Mouse (Mus musculus): ENCODE measurements at regions not wholly inside any gene's neighbourhood (a gene's known extent, or its start where the extent isn't known, plus 50 kb on each side); places are given as distances from the start of the nearest gene placed in this dataset.

GRCm38 (mm10) chr2:174848981-174849681, 88.7 kb downstream of the Edn3 start:
- TF ChIP-seq POLR2A (IDR thresholded peaks at IDR 0.05; ENCODE audit: borderline replicate concordance, extremely low read depth, insufficient read depth, insufficient read length): no peak
- Histone ChIP-seq H3K4me1 (ENCODE audit: control insufficient read depth, insufficient read depth, low read length) (peaks cover 28% of the 10 kb centered on the region), H3K4me2 (replicated peaks; ENCODE audit: low read depth, low read length, severe bottlenecking) (peak overlapping the region; percentile 7; the same call in 1 of the 2 replicates), H3K27ac (replicated peaks; ENCODE audit: low read depth, low read length) (peak overlapping the region; percentile 80), H3K9me3 (ENCODE audit: control insufficient read depth, low read length) (no peaks in the 10 kb centered on the region), H3K9ac (ENCODE audit: low read depth, low read length, severe bottlenecking) (no peak overlapping the region), H3K36me3 (ENCODE audit: control insufficient read depth, insufficient read depth, low read length) (no peaks in the 10 kb centered on the region), H3K27me3 (ENCODE audit: control insufficient read depth, insufficient read depth, low read length) (no peaks in the 10 kb centered on the region), H3K4me3 (replicated peaks; ENCODE audit: low read length) (no peak overlapping the region)
- DNase-seq (ENCODE audit: low spot score): peak; percentile 25
- WGBS: 18% methylated on average over 16 of the region's 16 CpGs
- ATAC-seq (ENCODE audit: low FRiP score, low read depth): peak; percentile 72

GRCm38 (mm10) chr2:174850860-174851259, 90.4 kb downstream of the Edn3 start:
- DNase-seq (ENCODE audit: low spot score) (peak; percentile 23), ATAC-seq (ENCODE audit: low FRiP score, low read depth) (no peak)
- no peak for TF ChIP-seq POLR2A (IDR thresholded peaks at IDR 0.05; ENCODE audit: borderline replicate concordance, extremely low read depth, insufficient read depth, insufficient read length)
- WGBS: 25% methylated on average over 16 of the region's 16 CpGs
- no peak overlapping the region for H3K9ac ChIP-seq (ENCODE audit: low read depth, low read length, severe bottlenecking)
- peak overlapping the region; percentile 72 for H3K27ac ChIP-seq (replicated peaks; ENCODE audit: low read depth, low read length)
- no peak overlapping the region for H3K4me3 ChIP-seq (replicated peaks; ENCODE audit: low read length)
- H3K9me3 ChIP-seq (ENCODE audit: control insufficient read depth, low read length): no peaks in the 10 kb centered on the region
- no peak overlapping the region for H3K4me2 ChIP-seq (replicated peaks; ENCODE audit: low read depth, low read length, severe bottlenecking)
- no peaks in the 10 kb centered on the region for H3K36me3 ChIP-seq (ENCODE audit: control insufficient read depth, insufficient read depth, low read length)
- H3K27me3 ChIP-seq (ENCODE audit: control insufficient read depth, insufficient read depth, low read length): no peaks in the 10 kb centered on the region
- peaks cover 28% of the 10 kb centered on the region for H3K4me1 ChIP-seq (ENCODE audit: control insufficient read depth, insufficient read depth, low read length)

- peak; percentile 77 for DNase-seq (ENCODE audit: low spot score)
- Histone ChIP-seq H3K27me3 (ENCODE audit: control insufficient read depth, insufficient read depth, low read length) (no peaks in the 10 kb centered on the region), H3K9me3 (ENCODE audit: control insufficient read depth, low read length) (no peaks in the 10 kb centered on the region), H3K36me3 (ENCODE audit: control insufficient read depth, insufficient read depth, low read length) (no peaks in the 10 kb centered on the region), H3K4me3 (replicated peaks; ENCODE audit: low read length) (no peak overlapping the region), H3K4me1 (ENCODE audit: control insufficient read depth, insufficient read depth, low read length) (peaks cover 28% of the 10 kb centered on the region), H3K9ac (ENCODE audit: low read depth, low read length, severe bottlenecking) (no peak overlapping the region), H3K27ac (replicated peaks; ENCODE audit: low read depth, low read length) (peak overlapping the region; percentile 72), H3K4me2 (replicated peaks; ENCODE audit: low read depth, low read length, severe bottlenecking) (no peak overlapping the region)
- peak; percentile 64 for ATAC-seq (ENCODE audit: low FRiP score, low read depth)
- 11% methylated on average over 22 of the region's 22 CpGs for WGBS
- TF ChIP-seq POLR2A (IDR thresholded peaks at IDR 0.05; ENCODE audit: borderline replicate concordance, extremely low read depth, insufficient read depth, insufficient read length): 0 out of 2 replicates have a peak, but pooled peaks have one; percentile 14
These were observed 91.3 kb downstream of the Edn3 start for GRCm38 (mm10) chr2:174851525-174852330.

- H3K4me1 ChIP-seq (ENCODE audit: control insufficient read depth, insufficient read depth, low read length): peaks cover 39% of the 10 kb centered on the region
- H3K9ac ChIP-seq (ENCODE audit: low read depth, low read length, severe bottlenecking): no peak overlapping the region
- no peaks in the 10 kb centered on the region for H3K36me3 ChIP-seq (ENCODE audit: control insufficient read depth, insufficient read depth, low read length)
- TF ChIP-seq POLR2A (IDR thresholded peaks at IDR 0.05; ENCODE audit: borderline replicate concordance, extremely low read depth, insufficient read depth, insufficient read length): no peak
- DNase-seq (ENCODE audit: low spot score) (no peak), ATAC-seq (ENCODE audit: low FRiP score, low read depth) (no peak)
- no peak overlapping the region for H3K27ac ChIP-seq (replicated peaks; ENCODE audit: low read depth, low read length)
- 71% methylated on average over 8 of the region's 8 CpGs for WGBS
- no peak overlapping the region for H3K4me3 ChIP-seq (replicated peaks; ENCODE audit: low read length)
- no peaks in the 10 kb centered on the region for H3K9me3 ChIP-seq (ENCODE audit: control insufficient read depth, low read length)
- H3K4me2 ChIP-seq (replicated peaks; ENCODE audit: low read depth, low read length, severe bottlenecking): no peak overlapping the region
- H3K27me3 ChIP-seq (ENCODE audit: control insufficient read depth, insufficient read depth, low read length): no peaks in the 10 kb centered on the region
These were observed 93.4 kb downstream of the Edn3 start for GRCm38 (mm10) chr2:174853786-174854185.

- H3K9me3 ChIP-seq (ENCODE audit: control insufficient read depth, low read length): no peaks in the 10 kb centered on the region
- H3K4me1 ChIP-seq (ENCODE audit: control insufficient read depth, insufficient read depth, low read length): peaks cover 40% of the 10 kb centered on the region
- no peaks in the 10 kb centered on the region for H3K36me3 ChIP-seq (ENCODE audit: control insufficient read depth, insufficient read depth, low read length)
- DNase-seq (ENCODE audit: low spot score) (peak; percentile 40), ATAC-seq (ENCODE audit: low FRiP score, low read depth) (no peak)
- no peaks in the 10 kb centered on the region for H3K27me3 ChIP-seq (ENCODE audit: control insufficient read depth, insufficient read depth, low read length)
- no peak overlapping the region for H3K9ac ChIP-seq (ENCODE audit: low read depth, low read length, severe bottlenecking)
- H3K27ac ChIP-seq (replicated peaks; ENCODE audit: low read depth, low read length): no peak overlapping the region
- WGBS: 79% methylated on average over 8 of the region's 8 CpGs
- H3K4me2 ChIP-seq (replicated peaks; ENCODE audit: low read depth, low read length, severe bottlenecking): no peak overlapping the region
- H3K4me3 ChIP-seq (replicated peaks; ENCODE audit: low read length): no peak overlapping the region
- no peak for TF ChIP-seq POLR2A (IDR thresholded peaks at IDR 0.05; ENCODE audit: borderline replicate concordance, extremely low read depth, insufficient read depth, insufficient read length)
These were observed 95.1 kb downstream of the Edn3 start for GRCm38 (mm10) chr2:174855548-174855947.
